Mouse (Mus musculus) mouse embryonic stem cell (cell line): Measurements from ENCODE around the gene Acacb.

Experiments
- in situ Hi-C, 2 experiments: fragments of 300-500 bp; cut with MboI; formaldehyde crosslinking; loops; 1 replicate in 1 of 2; 3 replicates in 1 of 2; pipeline ENCODE4 v1.14.3; 2019 to 2020; ENCODE audit warnings: low sequenced_read_pairs in 2 of 2, low pct_unique_long_range_greater_than_20kb in 1 of 2, mixed read lengths in 1 of 2; ENCODE audit not compliant: unreplicated experiment in 1 of 2

The Acacb gene

GRCm38 (mm10) chr5:114238924-114239323 lies 92.6 kb downstream of the Acacb start:
- in situ Hi-C loops, result no loop called here

GRCm38 (mm10) chr5:114239737-114240136 lies 93.4 kb downstream of the Acacb start:
- in situ Hi-C loops, result no loop called here

- in situ Hi-C loops, result loop anchor here in 1 of 2 experiments (5.0 kb wide), 1 partner anchor 61 kb away; no protein-coding TSS in a partner anchor
Measured at GRCm38 (mm10) chr5:114246465-114246864, 100.1 kb downstream of the Acacb start.

GRCm38 (mm10) chr5:114248174-114248589 lies 101.8 kb downstream of the Acacb start:
- in situ Hi-C loops, result loop anchor here in 1 of 2 experiments (5.0 kb wide), 1 partner anchor 59 kb away; no protein-coding TSS in a partner anchor

GRCm38 (mm10) chr5:114259495-114259894 lies 113.2 kb downstream of the Acacb start:
- in situ Hi-C loops, result no loop called here

GRCm38 (mm10) chr5:114261494-114261893 lies 115.2 kb downstream of the Acacb start:
- in situ Hi-C loops, result no loop called here

- in situ Hi-C loops, result no loop called here
Measured at GRCm38 (mm10) chr5:114264030-114264459, 117.7 kb downstream of the Acacb start.

- in situ Hi-C loops, result no loop called here
Measured at GRCm38 (mm10) chr5:114264791-114265190, 118.5 kb downstream of the Acacb start.

- in situ Hi-C loops, result no loop called here
Measured at GRCm38 (mm10) chr5:114268646-114269045, 122.3 kb downstream of the Acacb start.

GRCm38 (mm10) chr5:114269499-114269898 lies 123.2 kb downstream of the Acacb start:
- in situ Hi-C loops, result no loop called here

- in situ Hi-C loops, result no loop called here
Measured at GRCm38 (mm10) chr5:114269984-114270383, 123.6 kb downstream of the Acacb start.

GRCm38 (mm10) chr5:114273693-114274402 lies 127.5 kb downstream of the Acacb start, which contains the start of gene Foxn4:
Gene Foxn4, minus strand, starts transcription at chr5:114273807.
- in situ Hi-C loops, result no loop called here

GRCm38 (mm10) chr5:114275339-114275738 lies 129.0 kb downstream of the Acacb start:
- in situ Hi-C loops, result no loop called here

- in situ Hi-C loops, result no loop called here
Measured at GRCm38 (mm10) chr5:114275991-114276390, 129.7 kb downstream of the Acacb start.

GRCm38 (mm10) chr5:114279382-114280143 lies 133.2 kb downstream of the Acacb start:
- in situ Hi-C loops, result no loop called here

- in situ Hi-C loops, result no loop called here
Measured at GRCm38 (mm10) chr5:114282346-114282745, 136.0 kb downstream of the Acacb start.

GRCm38 (mm10) chr5:114284604-114285397 lies 138.5 kb downstream of the Acacb start:
- in situ Hi-C loops, result no loop called here

- in situ Hi-C loops, result no loop called here
Measured at GRCm38 (mm10) chr5:114285398-114285700, 139.0 kb downstream of the Acacb start.

- in situ Hi-C loops, result no loop called here
Measured at GRCm38 (mm10) chr5:114286102-114286501, 139.8 kb downstream of the Acacb start.
